Mouse (Mus musculus) urinary bladder, postnatal 36 days (tissue): ENCODE measurements around the gene Arpc3.
"Not testable (repeated sequence)": the region's sequence is repeated elsewhere in the genome, so short reads cannot be mapped to it uniquely, and the experiment has no call there.

ENCODE experiments used
- DNase-seq, 2 experiments: peaks; one replicate each; pipeline ENCODE4 v3.0.0; 2022; ENCODE audit warnings: low spot score in 2 of 2, mixed read lengths in 1 of 2

Arpc3 gene

DNA sequence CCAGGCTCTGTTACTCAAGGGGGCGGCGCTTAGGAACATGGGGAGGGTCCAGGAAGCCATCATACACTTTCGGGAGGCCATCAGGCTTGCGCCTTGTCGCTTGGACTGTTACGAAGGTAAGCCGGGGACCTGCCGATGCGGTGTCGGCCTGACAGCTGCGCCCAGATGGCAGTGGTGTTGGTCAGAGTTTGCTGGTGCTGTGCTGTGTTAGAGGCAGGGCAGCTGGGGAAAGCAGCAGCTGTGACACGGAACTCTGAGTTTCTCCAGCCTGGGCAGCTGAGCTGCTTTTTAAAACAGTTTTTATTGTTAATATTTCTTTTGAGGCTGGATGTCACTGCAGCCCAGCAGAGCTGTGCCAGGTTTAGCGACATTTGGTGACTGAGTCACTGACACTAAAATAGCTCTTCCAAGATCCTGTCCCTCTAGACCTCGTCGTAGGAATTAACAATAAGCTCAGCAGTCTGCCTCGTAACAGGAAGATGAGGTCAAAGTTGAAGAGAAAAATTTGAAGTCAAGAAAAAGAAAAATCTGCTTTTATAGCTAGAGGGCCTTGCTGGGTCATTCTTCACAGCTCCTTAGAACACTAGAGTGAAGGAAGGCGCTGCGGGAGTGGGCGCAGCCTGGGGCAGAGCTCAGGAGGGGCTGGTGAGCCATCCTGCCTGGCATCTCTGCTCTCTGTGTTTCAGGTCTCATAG lies 47.9 kb downstream of the Arpc3 start:
- no peak for DNase-seq

DNA sequence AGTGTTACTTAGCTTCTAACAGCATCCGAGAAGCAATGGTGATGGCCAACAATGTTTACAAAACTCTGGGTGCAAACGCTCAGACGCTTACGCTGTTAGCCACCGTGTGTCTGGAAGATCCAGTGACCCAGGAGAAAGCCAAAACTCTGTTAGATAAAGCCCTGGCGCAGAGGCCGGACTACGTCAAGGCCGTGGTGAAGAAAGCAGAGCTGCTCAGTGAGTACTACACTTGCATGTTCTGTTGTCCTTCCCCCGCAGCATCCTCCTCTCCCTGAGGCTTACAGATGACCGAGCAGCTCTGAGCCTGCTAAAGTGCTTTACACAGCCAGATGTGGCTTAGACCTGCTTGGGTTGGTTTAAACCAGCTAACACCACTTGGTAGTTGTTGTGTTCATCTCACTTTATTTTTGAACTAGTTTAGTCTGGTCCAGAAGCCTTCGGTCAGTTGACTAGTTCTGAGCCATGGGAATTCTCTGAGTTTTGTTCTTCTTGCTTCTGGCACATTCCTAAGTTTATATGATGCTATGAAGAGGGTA lies 48.5 kb downstream of the Arpc3 start:
- no peak for DNase-seq

DNA sequence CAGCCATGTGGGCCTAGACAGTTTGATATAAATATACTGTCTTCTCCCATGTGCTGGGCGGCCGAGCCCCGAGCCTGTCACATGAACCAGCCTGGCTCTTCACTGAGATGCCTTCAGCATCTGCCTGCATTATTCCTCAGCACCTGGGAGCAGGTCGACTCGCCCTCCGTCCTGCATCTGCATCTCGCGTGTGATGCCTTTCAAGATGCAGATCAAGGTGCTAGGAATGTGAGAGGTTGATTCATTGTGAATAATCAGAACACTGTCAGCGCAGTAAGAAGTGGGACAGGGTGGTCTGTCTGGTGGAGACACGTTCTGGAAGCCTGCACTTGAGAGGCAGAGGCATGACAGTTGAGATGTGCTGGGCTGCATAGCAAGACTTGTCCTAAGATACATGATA lies 52.8 kb downstream of the Arpc3 start:
- no peak for DNase-seq

DNA sequence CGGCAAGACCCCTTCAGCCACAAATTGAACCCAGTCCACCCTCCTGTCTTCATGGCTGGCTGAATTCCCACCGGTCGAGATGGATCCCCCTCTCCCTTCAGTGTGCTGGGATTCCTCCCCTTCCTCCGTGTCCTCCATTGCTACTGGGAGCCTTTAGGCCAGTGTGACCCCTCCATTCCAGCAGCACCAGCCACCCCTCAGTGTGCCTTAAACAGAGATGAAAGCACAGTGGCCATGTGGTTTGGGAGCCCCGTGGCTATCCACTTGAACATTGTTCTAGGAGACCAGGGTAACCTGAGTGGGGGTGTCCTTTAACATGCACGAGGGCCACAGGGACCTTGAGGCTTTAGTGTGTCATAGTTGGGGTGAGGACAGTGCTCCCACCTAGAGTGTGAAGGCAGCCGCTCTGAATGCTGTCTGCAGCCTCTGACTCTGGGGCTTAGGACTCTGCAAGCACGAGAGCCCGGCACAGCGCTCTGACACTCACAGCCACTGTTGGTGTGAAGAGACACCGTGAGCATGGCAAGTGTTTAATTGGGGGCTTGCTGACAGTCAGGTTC lies 53.5 kb downstream of the Arpc3 start:
- DNase-seq: no peak

DNA sequence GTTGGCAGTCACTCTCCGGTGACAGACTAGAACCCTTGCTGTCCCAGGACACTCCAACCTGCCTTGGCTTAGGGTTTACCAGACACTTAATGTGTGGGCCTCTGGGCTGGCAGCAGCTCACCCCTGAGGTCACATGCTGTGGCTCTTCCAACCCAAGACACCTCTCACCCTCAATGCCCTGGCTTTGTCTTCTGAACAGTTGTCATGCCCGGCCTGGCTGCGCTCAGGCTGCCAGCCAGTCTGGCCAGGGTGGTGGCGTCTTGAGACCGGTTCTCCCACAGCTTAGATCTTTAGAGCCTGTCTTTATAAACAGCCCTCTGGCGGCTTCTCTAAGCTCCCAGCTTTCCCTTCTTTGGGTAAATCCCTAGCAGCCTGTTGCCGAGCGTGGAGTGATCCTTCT lies 56.2 kb downstream of the Arpc3 start:
- peak in 1 of 2 experiments; percentile 50 for DNase-seq

DNA sequence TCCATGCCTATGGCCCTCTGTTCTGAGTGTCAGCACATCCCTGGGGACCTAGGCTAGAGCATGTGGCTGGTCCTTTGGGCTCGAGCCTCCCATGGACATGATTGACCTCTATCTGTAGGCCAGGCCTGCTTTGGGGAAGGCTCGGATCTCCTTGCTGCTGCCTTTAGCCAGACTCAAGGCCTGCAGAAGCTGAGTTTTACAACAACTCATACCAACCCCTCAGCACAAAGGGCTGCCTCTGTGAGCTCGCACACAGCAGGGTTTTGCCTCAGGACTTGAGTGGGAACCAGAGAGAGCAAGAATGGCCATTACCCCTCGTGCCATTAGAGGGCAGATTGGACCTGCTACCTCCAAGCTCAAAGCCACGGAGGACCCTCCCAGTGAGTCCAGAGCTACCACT lies 57.2 kb downstream of the Arpc3 start:
- DNase-seq: no peak

DNA sequence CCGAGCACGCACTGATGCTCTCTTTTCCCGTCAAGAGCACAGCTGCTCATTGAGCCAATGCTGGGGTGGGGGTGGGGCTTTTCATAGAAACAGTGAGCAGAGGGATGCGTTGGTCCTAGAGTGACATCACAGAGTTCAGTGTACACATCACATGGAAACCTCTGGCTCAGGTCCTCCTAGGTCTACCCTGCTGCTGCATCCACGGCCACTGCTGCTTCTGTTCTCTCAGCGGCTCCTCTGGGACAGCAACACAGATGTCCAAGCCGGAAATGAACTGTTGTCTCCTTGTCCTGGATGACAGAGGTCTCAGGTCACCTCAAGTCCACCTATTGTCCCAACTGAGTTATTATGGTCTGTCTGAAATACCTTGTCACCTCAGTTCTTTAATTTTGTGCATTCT lies 58.3 kb downstream of the Arpc3 start:
- DNase-seq: no peak

DNA sequence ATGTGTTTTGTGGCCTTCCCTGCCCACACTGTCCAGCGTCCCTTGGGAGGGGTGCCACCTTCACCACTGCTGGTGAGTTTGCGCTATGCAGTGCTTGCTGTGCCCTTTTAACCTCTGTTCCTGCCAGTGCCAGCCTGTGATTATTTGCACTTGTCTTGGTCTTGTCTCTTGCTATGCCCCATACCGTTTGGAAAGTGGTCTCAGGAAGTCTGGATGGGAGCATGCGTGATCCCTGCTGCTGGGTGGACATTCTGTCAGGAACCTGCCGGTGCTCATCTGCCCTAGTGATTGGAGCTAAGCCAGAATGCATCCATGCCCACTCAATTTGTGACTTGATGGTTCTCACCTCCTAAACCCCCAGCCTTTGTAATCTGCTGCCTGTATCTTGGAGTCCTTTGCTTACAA lies 59.2 kb downstream of the Arpc3 start:
- DNase-seq: no peak

DNA sequence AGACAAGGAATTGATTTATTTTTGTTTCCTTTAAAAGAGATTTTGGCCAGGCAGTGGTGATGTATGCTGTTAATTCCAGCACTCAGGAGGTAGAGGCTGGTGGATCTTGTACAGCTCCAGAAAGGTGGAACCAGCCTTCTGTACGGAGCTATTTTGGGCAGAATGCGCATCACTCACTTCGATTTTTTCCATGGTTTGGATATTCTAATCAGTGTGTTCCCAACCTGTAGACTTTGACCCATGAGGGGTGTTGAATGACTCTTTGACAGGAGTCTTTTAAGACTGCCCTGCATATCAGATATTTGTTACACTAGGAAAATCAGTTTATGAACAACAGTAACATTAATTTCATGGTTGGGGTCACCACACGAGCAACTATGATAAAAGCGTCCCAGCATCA lies 59.6 kb downstream of the Arpc3 start:
- no peak for DNase-seq

DNA sequence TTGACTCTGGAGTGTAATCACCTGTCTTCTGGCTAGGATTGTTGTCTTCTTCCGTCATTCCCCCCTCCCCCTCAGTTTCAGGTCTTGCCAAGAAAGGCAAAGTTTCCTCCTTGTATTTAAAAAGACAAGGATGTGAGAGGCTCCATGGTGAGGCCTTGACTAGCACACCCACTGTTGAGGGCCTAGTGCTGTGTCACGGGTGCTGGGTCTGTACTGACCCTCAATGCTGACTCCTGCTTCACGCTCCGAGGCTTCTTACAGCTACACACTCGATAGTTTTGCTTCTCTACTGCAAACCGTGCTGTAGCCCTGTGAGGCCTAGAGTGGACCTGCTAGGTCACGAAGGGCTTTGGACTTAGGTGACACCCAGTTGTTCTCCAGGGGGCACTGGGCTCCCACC lies 60.5 kb downstream of the Arpc3 start:
- DNase-seq: no peak

DNA sequence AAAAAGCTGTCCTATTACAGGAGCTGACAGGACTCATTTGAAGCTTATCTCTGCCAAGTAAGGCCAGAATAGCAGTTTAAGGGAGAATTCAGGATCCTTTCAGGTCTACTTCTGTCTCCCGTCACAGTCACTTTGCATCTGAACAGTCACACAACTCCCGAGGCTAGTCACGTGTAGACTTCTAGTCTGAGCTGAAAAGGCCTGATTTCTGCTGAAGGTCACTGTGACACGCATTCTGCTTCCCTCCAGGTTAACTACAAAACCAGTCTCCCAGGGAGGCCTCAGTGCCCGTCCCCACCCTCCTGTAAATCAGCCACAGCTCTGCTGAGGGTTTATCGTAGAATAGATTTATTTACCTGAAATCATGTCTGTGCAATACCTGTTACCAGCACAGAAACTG lies 61.5 kb downstream of the Arpc3 start:
- DNase-seq: peak; percentile 39

DNA sequence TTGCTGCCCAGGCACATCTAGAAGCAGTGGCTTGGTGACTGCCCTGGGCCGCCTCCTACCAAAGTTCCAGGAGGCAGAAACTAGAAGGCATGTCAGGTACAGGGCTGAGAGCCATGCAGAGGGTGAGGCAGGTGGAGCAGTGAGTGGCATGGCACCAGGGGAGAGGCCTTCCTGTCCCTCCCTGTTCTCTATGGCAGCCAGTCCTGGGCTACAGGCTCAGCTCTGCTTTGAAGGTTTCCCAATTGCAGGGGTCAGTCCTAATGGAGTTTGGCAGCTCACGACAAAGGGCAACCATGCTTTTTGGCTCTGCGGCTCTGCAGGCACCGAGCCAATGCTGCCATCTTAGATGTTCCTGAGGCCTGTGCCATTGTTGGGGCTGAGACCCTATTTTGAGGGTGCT lies 62.8 kb downstream of the Arpc3 start:
- no peak for DNase-seq

DNA sequence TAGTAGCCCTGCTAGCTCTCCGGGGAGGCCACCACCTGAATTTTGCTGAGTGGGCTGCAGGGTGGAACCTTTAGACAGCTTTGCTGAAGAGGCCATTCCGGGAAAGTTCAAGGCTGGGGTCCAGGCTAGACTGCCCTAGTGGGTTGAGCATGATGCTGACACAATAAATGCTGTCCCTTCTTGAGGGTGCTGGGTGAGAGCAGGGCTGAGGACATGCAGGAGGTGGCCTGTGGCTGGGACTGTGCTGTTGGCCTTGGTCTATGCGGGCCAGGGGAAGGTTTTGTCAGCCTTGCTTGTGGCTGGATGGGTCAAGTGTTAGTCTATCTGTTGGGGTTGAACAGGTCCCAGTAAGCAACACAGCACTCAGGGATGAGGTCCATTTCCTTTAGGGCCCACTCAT lies 63.2 kb downstream of the Arpc3 start:
- no peak for DNase-seq

DNA sequence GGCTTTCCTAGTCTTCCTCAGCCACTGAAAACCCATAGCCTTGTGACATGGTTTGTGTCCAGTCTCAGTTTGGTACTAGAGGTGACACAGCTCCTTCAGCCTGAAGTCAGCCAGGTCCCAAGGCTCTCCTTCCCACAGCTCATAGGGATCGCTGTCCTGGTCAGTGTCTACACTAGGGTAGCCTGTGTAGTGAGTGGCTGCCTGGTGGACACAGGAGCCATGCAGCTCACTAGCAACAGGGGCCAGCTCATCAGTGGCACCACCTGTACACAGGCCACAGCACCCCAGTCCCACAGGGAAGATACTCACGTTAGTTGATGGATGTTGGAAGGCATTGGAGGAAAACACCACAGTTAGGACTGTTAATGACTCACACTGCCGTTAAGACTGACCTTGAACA lies 63.9 kb downstream of the Arpc3 start:
- DNase-seq: no peak

DNA sequence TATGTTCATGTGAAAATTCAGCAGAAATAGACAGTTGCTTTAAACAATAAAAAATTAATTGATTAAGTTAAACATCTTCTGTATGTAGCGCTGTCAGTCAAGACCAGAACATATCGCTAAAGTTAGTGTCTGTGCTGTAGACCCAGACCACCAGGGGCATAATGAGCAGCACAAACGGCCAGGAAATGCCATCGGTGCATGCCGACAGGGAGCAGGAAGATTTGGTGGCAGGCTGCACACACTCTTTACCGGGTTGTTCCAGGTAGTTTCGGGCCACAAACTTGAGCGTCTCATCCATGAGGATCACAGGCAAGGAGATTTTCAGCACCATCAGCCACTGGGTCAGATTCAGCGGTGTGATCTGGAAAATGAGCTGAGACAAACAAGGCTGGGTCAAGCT lies 65.4 kb downstream of the Arpc3 start:
- not testable (repeated sequence) for DNase-seq

DNA sequence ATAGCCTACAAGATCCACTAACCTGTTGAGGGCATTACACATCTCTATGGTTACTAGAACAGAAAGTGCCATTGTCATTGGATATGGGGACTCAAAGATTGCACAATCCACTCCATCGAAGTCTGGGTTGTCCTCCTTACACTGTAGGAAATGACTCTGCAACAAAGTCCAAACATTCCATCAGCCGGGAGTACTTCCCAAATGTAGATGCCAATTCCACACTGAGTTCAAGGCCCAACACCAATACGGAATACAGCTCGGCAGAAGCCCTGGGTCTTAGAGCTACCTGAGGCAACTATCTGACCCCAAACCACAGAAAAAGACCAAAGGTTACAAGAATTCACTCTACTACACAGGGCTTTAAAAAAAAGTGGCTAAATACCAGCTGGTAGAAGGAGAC lies 66.4 kb downstream of the Arpc3 start:
- no peak for DNase-seq

DNA sequence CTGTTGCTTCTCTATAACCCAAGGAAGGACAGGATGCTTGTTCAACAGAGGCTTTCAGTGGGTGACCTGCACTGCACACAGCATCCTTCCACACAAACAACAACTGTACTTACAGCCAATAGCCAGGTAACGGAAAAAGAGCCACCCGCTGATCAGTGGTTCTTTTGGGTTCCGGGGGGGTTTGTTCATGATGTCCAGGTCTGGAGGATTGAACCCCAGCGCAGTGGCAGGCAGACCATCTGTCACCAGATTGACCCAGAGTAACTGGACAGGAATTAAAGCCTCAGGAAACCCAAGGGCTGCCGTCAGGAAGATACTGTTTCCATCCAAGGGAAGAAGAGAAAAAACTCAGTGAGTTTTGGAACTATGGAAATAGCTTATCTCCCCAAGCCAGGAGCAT lies 67.7 kb downstream of the Arpc3 start:
- no peak for DNase-seq

DNA sequence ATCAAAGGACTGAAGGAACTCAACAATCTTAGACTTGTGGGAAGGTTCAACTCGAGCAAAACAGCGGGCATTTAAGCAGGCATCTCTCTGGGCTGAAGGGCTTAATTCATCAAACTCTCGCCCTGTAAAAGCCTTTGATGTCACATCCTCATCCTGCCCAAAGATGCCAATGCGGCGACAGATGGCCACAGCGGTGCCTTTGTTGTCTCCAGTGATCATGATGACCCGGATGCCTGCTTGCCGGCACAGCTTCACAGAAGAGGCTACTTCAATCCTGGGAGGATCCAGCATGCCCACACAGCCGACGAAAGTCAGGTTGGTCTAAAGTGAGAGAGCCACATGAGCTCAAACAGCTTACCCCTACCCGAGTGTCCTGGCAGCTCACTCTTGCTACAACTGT lies 69.0 kb downstream of the Arpc3 start:
- DNase-seq: no peak

DNA sequence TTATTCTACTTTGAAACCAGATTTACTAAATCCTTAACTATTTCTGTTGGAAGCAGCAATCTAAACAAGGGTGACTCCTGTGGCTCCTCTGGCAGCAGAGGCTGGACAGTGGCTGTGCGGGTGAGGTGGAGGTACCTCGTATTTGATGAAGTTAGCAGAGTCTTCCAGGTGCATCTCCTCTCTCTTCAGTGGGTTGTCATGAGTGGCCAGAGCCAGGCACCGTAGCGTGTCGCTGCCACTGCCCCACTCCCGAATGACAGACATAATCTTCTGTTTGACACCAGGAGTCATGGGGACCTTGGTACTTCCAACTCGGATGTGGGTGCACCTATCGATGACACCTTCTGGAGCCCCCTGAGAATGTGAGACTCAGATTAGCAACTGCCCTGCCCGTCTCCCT lies 69.8 kb downstream of the Arpc3 start:
- no peak for DNase-seq
